Mouse (Mus musculus): ENCODE measurements at regions not wholly inside any gene's neighbourhood (a gene's known extent, or its start where the extent isn't known, plus 50 kb on each side); places are given as distances from the start of the nearest gene placed in this dataset.
"Not testable (repeated sequence)": the region's sequence is repeated elsewhere in the genome, so short reads cannot be mapped to it uniquely, and the experiment has no call there.

DNA sequence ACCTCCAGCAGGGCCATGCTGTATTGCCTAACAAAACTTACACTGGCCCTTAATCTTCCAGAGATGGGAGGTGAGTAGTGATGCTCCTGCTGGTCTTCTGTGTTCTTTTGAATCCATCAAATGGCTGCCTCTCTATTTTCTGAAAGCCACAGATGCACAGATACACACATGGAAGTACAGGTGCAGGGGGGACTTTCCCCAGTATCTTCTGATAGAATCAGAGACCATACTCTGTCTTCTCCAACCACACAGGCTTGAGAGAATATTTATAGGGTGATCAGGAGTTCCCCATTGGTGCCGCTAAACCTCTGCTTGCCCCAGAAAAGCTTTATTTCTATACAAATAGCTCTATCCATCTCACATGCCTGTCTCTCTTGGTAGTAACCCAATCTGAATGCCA is 133.5 kb upstream of the Tbl1xr1 start:
- DNase-seq = no peak

GRCm38 (mm10) chr3:21945775-21946174 is 130.7 kb upstream of the Tbl1xr1 start:
- no peak for DNase-seq

DNA sequence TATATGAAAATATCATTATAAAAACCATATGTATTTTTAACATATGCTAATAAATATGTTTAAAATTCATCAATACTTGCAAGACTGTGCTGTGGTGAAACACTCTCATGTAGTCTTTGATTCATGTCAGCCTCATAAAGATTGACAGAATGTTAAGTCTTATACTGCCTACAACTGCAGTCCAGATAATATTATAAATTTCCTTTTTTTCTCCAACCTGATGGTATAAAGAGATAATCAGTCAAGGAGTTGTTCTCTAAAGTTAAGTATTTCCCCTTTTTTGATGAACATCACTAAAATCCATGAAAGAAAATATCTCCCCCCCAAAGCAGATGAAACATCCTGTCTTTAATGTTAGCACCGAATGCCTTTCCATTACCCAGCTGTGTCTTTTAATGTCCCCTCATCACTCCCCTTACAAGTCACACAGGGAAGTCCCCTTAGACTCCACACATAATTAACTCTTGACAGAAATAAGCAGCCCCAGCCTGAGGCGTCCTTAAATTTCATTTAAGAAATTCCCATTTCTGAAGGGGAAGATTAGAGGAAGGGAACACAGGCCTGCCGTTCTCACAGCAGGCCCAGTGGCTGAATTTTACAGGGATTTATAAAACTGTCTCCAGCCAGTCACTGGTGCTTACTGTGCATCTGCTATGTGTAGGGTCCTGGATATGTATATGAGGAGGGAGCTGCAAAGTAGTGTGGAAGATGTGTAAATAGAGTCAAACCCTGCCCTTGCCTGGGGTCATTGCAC is 129.0 kb upstream of the Tbl1xr1 start:
- no peak for DNase-seq

DNA sequence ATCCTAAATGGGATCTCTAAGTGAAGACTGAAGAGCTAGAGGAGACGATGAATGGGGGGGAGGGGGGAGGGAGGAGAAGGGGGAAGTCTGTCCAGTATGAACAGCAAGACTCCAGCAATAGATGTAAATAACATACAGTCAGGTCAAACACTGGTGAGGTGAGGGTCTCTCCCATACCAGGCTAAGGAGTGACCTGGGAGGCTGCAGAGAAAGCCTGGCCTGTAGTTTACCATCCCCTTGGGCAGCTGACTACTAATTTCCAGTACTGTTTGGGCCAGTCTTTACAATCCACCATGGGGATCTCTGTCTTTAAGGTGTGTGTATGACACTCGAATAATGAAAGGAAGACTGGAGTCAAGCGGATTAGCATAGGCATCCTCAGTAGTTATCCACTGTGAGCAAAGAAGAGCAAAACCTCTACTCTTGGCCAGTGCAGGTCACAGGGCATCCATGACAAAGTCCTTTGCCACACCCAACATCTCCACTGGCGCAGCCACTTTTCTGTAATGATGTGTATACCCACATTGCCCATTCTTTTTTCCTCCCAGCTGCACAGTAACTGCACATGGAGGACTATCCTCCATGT is 128.3 kb upstream of the Tbl1xr1 start:
- no peak for DNase-seq

DNA sequence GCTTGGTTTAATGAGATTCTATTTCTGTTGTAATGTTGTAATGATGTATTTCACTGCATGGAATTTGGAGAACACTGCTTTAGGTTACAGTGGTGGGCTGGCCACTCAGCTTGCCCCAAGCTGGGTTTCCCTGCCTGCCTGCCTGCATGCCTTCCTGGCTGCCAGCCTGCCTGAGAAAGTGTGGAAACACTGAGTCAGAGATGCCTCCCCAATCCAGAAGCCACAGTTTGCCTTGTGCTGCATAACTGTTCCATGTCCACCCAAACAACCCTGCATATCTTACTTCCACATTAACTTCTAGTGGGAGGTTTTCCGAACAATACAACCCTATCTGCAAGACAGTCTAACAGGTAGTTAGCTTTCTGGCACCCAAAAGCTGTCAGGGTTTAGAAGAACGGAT is 127.0 kb upstream of the Tbl1xr1 start:
- DNase-seq = no peak

DNA sequence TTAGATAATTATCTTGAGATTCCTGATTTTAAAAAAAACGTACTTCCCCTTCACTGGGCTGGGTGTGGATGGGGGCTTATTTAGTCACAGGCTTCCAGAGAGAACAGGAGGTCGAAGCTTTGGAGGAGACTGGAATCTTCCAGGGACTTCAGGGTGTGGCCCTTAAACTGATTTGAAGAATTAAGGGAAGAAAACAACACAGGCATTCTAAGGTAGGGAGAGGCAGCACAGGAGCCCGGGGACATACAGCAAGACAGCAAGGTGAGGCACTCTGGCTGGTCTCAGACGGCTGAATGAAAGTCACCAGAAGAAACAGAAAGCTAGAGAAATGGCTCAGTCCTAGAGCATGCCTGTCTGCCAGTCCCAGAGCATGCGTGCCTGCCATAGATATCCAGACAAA is 125.9 kb upstream of the Tbl1xr1 start:
- DNase-seq = no peak

DNA sequence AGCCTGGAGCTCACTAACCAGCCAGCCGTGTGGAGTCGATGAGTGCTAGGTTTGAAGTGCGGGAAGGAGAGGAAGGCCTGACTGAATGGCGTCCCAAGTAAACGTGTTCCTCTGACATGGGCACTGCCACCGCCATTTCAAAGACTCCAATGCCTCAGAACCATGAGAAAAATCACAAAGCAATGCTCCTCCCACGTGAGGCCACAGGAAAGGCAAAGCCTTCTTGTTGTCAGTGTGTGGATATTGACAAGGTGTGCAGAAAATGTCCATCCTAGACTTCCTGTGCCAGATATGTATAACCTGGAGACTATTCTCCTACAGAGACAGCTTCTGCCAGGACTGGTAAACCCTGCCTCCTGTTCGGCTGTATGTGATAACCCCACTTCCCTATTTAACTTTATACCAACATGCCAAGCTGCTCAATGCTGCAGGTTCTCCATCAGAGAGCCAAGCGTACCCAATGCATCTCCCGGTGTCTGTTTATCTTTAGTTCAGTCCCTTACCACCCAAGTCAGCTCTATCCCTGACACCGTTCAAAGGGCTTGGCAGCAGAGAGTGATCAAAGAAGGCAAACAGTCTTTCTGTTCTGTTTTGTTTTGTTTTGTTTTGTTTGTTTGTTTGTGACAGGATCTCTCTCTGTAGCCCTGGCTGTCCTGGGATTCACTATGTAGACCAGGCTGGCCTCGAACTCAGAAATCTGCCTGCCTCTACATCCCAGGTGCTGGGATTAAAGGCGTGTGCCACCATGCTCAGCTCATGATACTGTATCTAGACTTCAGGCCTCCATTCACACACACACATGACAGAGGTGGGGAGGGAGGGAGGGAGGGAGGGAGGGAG is 124.8 kb upstream of the Tbl1xr1 start:
- DNase-seq = no peak

DNA sequence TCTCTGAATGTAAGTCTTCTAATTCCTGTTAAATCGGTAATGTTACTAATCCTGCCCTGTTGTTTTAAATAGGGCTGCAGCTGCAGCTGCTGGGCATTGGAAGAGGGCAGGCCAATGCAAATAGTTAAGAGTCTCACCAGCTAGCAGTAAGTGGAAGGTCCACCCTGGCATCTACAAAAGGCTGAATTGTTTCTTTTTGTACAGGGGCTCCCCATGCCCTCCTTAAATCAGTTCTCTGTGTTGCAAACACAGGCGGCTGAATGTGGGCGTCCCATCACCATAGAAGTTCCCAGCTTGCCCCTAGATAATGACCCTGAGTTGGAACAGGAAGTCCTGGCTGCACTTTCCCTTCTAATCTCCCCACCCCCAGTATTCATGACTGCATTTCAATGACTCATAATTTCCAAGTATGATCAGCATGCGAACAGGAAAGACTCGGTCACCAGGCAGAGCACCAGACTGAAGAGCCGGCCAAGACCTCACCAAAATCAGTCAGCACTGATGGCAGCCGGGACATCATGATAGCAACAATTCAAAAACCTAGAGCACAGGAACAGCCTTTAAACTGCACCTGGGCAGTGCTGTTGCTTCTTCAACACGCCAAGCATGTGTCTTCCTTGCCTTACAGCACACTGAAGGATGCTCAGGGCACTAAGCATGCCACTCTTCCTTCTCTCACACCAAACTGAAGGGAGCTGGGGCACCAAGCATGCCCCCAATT is 123.6 kb upstream of the Tbl1xr1 start:
- no peak for DNase-seq

DNA sequence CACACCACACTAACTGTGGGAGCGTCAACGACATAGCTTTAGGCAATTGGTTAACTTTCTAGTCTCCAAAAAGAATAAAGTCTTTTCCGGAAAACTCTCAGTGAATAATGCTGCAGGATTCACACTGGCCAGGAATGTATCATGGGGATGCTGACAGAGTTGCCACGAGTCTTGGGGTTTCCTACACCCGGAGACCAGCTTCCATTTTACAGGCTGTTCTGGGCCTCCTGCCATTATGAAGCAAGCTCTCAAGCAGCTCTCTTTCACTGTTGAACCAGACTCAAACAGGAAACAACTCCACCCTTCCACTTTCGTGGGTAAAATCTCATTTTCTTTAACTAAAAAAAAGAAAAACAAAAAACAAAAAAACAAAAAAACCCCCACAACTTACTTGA is 123.0 kb upstream of the Tbl1xr1 start:
- no peak for DNase-seq

- no peak for DNase-seq
These were observed 120.8 kb upstream of the Tbl1xr1 start for GRCm38 (mm10) chr3:21955681-21956080.

GRCm38 (mm10) chr3:21957105-21957504 is 119.3 kb upstream of the Tbl1xr1 start:
- DNase-seq = not testable (repeated sequence)

- DNase-seq = no peak
These were observed 117.7 kb upstream of the Tbl1xr1 start for GRCm38 (mm10) chr3:21958595-21959286.

DNA sequence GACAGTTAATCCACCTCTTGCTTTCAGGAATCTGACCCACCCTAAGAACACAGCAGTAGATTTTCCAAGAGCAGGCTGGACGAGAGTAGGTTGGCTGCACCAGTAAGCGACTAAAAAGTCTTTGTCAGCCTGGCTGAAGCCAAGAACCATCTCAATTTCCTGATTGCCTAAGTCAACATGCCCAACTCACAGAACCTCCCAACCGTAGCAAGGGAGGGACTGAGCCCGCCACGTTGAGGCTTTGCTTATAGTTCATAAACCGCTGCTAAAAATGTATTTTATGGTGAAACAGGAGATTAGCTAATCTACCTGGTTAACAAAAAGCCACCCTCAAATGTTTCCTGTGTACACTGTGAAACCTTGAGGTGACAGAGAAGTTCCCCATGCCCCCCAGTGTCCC is 115.4 kb upstream of the Tbl1xr1 start:
- DNase-seq = no peak

DNA sequence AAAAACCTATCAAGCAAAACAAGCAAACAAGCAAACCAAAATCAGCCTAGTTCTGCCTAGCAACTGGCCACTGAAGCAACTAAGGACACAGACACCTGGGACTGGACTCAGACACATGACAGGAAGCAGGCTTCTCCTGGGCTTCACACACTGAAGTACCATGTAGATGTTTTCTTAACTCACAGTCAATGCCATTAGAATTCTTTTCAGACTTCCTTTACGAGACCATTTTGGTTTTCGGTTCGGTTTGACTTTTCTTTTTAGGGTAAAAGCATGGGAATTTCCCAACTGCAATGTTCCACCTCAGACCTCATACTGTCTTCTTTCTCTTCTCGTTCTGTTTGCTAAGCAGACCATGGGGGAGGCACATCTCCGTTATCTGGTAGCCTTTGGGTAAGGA is 114.7 kb upstream of the Tbl1xr1 start:
- DNase-seq = no peak

DNA sequence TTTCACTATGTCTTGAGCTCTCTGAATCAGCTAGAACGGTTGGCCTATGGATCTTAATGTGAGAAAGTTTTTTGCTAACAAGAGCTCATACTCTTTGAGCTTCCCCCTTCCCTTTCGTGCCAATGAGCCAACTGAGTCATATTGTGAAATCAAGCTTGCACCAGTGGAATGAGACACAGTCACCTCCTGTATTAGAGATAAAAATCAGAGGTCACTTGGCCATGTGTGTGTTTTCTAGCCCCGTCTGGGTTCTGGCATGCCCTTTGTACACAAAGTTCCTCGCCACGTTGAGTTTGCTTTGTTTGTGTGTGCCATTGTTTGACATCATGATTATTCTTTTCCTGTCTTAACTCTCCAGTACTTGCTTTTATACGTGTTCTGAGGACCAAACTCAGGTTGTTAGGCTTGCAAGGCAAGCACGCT is 114.1 kb upstream of the Tbl1xr1 start:
- DNase-seq = no peak

DNA sequence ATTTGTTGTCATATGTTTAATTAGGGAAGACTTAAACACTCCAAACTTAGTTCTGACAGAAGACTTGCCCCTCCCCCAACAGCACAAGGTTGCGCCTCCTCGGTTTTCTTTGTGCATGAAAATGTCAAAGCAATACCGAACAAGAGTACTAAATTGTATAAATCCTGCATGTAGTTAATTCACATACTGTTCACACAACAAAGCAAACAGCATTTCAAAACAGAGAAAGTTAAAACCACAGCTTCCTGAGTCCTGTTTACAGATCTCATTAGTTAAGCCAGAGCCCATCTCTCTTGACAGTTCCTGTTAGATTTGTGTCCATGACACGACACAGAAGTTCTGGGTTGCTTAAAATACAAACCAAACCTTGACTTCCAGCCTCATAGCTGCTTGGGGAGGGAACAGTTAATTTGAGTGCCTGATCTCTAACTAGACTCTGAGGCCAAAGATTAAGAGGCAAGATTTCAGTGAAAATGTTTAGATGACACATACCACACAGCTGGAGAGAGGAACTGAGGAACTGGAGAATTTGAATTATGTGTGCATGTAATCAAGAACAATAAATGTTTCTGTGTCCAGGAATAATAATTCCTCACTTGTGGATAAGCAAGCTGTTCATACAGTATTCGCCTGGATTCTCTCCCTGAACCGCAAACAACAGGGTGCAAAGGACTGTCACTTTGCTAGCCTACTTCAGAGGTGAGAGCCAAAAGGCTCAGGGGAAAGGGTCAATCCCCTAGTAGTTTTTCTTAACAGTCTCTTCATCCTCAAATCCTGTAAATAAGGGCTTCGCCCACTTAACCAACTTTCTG is 113.3 kb upstream of the Tbl1xr1 start:
- DNase-seq = no peak

GRCm38 (mm10) chr3:21963733-21964351 is 112.6 kb upstream of the Tbl1xr1 start:
- no peak for DNase-seq

GRCm38 (mm10) chr3:21964438-21964837 is 112.0 kb upstream of the Tbl1xr1 start:
- DNase-seq = no peak

GRCm38 (mm10) chr3:21965556-21965955 is 110.9 kb upstream of the Tbl1xr1 start:
- no peak for DNase-seq

- no peak for DNase-seq
These were observed 104.7 kb upstream of the Tbl1xr1 start for GRCm38 (mm10) chr3:21971731-21972130.

DNA sequence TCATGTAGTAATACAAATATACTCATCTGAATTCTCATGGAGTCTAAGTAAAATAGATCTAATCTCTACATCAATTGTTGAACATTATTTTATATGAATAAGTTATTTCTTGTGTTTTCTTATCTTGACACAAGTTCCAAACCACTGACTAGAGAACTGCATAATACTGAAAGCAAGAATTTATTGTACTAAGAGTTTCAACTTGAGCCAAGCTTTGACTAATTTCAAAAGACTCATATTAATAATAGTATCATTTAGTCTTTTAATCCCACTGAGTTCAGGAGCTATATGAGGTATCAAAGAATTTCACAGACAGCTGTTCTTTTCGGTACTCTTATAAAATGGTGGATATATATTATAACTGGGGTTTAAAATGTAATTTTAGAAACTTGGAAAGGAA is 103.3 kb upstream of the Tbl1xr1 start:
- no peak for DNase-seq

Data from cerebellum, adult 11 months (tissue).